Mouse (Mus musculus): Measurements from ENCODE around the gene Nsun2. TPM values are rescaled to one million over a fixed set of nuclear protein-coding genes. Genes with fewer than 3 reads are reported as not detected.
A peak's percentile ranks its signal among the peaks of the same experiment; 100 is the strongest.
"Not testable (repeated sequence)": the region's sequence is repeated elsewhere in the genome, so short reads cannot be mapped to it uniquely, and the experiment has no call there.

Nsun2 gene
- polyA plus RNA-seq, 1 experiment from 2014 or later, result 73.5 TPM

DNA sequence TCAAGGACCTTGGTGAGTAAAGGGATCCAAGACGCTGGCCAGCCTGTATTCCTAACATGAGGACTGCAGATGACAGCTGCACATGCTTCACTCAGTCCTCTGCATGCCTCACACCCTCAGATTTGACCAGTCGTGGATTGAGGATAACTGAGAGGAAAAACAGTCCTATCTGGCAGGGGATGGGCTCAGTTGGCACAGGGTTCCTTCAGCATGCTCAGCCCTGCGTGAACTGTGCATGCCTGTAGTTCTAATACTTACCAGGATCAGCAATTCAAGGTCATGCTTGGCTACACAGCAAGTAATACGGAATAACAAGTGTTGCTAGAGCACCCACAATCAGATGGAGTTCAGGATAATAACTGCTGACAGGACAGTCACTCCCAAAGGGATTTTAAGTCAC, 98.1 kb downstream of the Nsun2 start:
- 83% methylated on average over 4 of the region's 4 CpGs for WGBS
- Histone ChIP-seq H3K27ac (replicated peaks) (no peak overlapping the region), H3K9me3 (no peaks in the 10 kb centered on the region), H3K4me1 (replicated peaks) (no peaks in the 10 kb centered on the region), H3K9ac (no peak overlapping the region), H3K4me3 (no peak overlapping the region), H3K36me3 (peaks cover 98% of the 10 kb centered on the region), H3K4me2 (no peak overlapping the region), H3K27me3 (no peaks in the 10 kb centered on the region)
- ATAC-seq (ENCODE audit: low FRiP score, low read depth), result no peak

DNA sequence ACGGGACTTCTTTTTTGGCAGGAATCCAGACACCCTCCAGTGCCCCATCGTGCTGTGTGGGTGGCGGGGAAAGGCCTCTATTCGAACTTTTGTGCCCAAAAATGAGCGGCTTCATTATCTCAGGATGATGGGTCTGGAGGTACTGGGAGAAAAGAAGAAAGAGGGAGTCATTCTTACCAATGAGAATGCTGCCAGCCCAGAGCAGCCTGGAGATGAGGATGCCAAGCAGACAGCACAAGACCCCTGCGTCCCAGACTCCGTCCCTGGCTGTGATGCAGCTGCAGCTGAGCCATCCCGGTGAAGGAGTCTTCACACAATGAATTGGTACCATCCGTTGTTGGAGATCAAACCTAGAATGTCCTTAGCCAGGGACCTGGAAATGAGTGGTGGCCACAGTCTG, 100.0 kb downstream of the Nsun2 start:
- H3K27me3 ChIP-seq, result no peaks in the 10 kb centered on the region
- no peak overlapping the region for H3K27ac ChIP-seq (replicated peaks)
- H3K4me3 ChIP-seq, result no peak overlapping the region
- no peaks in the 10 kb centered on the region for H3K4me1 ChIP-seq (replicated peaks)
- ATAC-seq (ENCODE audit: low FRiP score, low read depth), result no peak
- peaks cover 85% of the 10 kb centered on the region for H3K36me3 ChIP-seq
- no peaks in the 10 kb centered on the region for H3K9me3 ChIP-seq
- H3K4me2 ChIP-seq, result no peak overlapping the region
- H3K9ac ChIP-seq, result no peak overlapping the region
- WGBS, result 73% methylated on average over 9 of the region's 9 CpGs

DNA sequence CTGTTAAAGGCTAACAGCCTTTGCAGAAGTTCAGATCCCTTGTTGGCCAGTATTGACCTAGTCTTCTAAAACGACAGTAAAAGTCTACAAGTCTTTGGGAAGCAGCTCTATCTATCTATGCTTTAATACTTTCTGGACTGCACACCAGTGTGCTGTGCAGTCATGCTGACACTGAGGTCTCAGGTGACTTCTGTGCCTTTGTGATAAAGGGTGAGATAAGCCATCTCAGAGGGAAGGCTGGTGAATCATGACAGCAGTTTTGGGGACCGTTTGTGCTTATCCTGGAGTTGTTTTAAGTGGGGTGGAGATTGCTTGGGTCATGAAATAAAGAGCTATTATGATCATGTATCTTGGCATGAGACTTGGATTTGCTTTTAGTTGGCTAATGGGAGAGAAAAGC, 100.4 kb downstream of the Nsun2 start:
- WGBS, result 96% methylated on average over 2 of the region's 2 CpGs
- no peak overlapping the region for H3K4me2 ChIP-seq

DNA sequence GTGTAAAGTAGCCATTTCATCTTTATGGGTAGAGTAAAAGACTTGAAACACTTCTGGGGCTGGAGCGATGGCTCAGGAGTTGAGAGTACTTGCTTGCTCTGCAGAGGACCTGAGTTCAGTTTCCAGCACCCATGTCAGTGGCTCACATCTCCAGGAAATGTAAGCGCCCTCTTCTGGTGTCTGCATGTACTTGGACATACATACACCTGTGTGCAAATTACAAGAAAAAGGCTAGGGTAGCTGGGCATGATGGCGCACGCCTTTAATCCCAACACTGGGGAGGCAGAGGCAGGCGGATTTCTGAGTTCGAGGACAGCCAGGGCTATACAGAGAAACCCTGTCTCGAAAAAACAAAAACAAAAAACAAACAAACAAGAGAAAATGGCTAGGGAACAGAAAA, 102.3 kb downstream of the Nsun2 start:
- peaks cover 78% of the 10 kb centered on the region for H3K36me3 ChIP-seq
- H3K4me1 ChIP-seq (replicated peaks), result not testable (repeated sequence)

More for the DNA sequence above, 100.4 kb downstream of the Nsun2 start:
- Histone ChIP-seq H3K4me3 (no peak overlapping the region), H3K9ac (no peak overlapping the region), H3K9me3 (no peaks in the 10 kb centered on the region), H3K27ac (replicated peaks) (no peak overlapping the region), H3K4me1 (replicated peaks) (no peaks in the 10 kb centered on the region), H3K36me3 (peaks cover 82% of the 10 kb centered on the region), H3K27me3 (no peaks in the 10 kb centered on the region)
- ATAC-seq (ENCODE audit: low FRiP score, low read depth), result no peak

DNA sequence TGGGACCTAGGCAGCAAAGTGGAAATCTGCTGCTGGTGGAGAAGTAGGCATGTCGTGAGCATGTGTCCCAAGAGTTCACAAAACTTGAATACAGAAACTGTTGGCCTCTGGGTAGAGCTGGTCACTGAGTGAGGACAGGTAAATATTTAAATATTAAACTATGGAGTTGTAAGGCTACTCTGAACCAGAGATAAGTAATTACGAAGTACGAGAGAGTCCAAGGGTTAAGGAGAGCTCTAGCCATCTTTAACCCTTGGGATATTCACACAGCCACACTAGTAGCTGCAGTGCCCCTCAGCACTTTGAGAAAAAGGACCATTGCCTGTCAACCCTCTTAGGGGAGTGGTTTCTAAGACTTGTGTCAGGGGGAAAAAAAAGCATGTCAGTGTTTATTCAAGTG, 102.8 kb downstream of the Nsun2 start:
- no peak overlapping the region for H3K4me2 ChIP-seq
- 95% methylated on average over 3 of the region's 3 CpGs for WGBS
- no peak overlapping the region for H3K9ac ChIP-seq
- peaks cover 73% of the 10 kb centered on the region for H3K36me3 ChIP-seq
- H3K27me3 ChIP-seq, result no peaks in the 10 kb centered on the region
- no peaks in the 10 kb centered on the region for H3K9me3 ChIP-seq
- H3K4me1 ChIP-seq (replicated peaks), result no peaks in the 10 kb centered on the region
- ATAC-seq (ENCODE audit: low FRiP score, low read depth), result no peak
- H3K27ac ChIP-seq (replicated peaks), result no peak overlapping the region
- H3K4me3 ChIP-seq, result no peak overlapping the region

More for the DNA sequence above, 102.3 kb downstream of the Nsun2 start:
- not testable (repeated sequence) for H3K27me3 ChIP-seq; H3K9me3 ChIP-seq; H3K27ac ChIP-seq (replicated peaks); H3K4me2 ChIP-seq; ATAC-seq (ENCODE audit: low FRiP score, low read depth); H3K9ac ChIP-seq; H3K4me3 ChIP-seq
- WGBS, result 97% methylated on average over 7 of the region's 7 CpGs

DNA sequence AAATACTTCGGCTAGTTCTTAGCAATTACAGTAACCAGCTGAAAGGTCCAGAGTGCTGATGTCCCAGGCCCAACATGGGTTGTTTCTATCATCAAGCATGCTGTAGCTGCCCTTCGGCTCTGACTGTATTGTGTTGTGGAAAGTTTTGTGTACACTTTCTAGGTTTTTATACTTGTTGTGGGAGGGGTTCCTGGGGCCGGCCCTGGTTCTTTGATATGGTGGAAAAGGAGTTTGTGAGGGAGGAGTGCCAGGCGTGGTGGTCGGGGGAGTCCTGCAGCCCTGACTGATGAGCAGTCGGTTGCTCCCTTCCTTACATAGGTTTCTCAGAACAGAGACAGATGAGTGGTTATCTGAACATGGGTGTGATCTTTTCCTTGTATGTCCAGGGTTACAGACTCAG, 103.3 kb downstream of the Nsun2 start:
- no peak overlapping the region for H3K27ac ChIP-seq (replicated peaks)
- no peak overlapping the region for H3K4me2 ChIP-seq
- WGBS, result 92% methylated on average over 6 of the region's 6 CpGs
- H3K9me3 ChIP-seq, result no peaks in the 10 kb centered on the region
- ATAC-seq (ENCODE audit: low FRiP score, low read depth), result no peak
- H3K4me1 ChIP-seq (replicated peaks), result no peaks in the 10 kb centered on the region
- H3K36me3 ChIP-seq, result peaks cover 68% of the 10 kb centered on the region
- H3K9ac ChIP-seq, result no peak overlapping the region
- H3K4me3 ChIP-seq, result no peak overlapping the region
- H3K27me3 ChIP-seq, result no peaks in the 10 kb centered on the region

DNA sequence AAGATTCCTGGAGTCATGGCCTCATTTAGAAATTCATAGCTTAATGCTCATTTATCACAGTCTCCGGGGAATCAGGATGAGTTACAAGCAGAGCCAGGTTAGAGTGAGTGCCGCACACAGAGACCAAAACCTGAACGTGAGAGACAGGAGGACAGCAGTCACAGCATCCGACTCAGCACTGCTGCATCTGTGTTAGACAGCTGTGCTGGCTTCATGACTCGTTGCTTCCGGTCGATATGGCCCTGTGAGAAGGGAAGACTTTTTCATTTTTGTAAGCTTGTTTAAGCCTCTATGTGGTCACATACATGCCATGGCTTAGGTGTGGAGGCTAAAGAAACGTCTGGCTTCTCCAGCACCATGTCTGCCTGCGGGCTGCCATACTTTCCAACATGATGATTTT, 104.1 kb downstream of the Nsun2 start:
- peaks cover 60% of the 10 kb centered on the region for H3K36me3 ChIP-seq
- 89% methylated on average over 9 of the region's 9 CpGs for WGBS

DNA sequence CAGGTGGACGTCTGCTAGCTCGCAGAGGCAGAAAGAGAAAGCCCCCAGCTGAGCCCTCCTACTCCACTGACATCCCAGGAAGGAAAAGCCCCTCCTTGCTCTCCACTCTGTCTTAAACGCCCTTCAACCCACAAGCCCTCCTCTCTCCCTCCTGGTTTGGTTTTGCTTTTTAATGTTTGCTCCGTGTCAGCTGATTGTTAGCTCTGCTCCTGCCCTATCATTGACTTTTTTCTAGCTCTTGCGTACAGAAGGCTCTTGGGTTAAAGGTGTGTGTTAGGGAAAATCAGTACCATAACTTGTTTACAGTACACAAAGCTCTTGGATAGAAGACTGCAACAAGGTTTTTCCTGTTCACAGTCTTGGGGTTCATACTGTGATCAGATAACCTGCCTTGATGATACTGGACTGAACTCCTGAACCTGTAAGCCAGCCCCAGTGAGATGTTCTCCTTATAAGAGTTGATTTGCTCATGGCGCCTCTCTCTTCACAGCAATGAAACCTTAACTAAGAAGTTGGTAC, 104.6 kb downstream of the Nsun2 start:
- no peak overlapping the region for H3K9ac ChIP-seq
- peaks cover 57% of the 10 kb centered on the region for H3K36me3 ChIP-seq
- H3K9me3 ChIP-seq, result no peaks in the 10 kb centered on the region
- no peak overlapping the region for H3K4me2 ChIP-seq
- H3K4me1 ChIP-seq (replicated peaks), result no peaks in the 10 kb centered on the region
- 87% methylated on average over 6 of the region's 6 CpGs for WGBS
- H3K4me3 ChIP-seq, result no peak overlapping the region
- no peaks in the 10 kb centered on the region for H3K27me3 ChIP-seq
- no peak for ATAC-seq (ENCODE audit: low FRiP score, low read depth)
- H3K27ac ChIP-seq (replicated peaks), result no peak overlapping the region

More for the DNA sequence above, 104.1 kb downstream of the Nsun2 start:
- no peaks in the 10 kb centered on the region for H3K4me1 ChIP-seq (replicated peaks)
- no peak overlapping the region for H3K4me2 ChIP-seq
- H3K27me3 ChIP-seq, result no peaks in the 10 kb centered on the region
- H3K9ac ChIP-seq, result no peak overlapping the region
- H3K9me3 ChIP-seq, result no peaks in the 10 kb centered on the region
- H3K27ac ChIP-seq (replicated peaks), result no peak overlapping the region
- no peak for ATAC-seq (ENCODE audit: low FRiP score, low read depth)
- no peak overlapping the region for H3K4me3 ChIP-seq

DNA sequence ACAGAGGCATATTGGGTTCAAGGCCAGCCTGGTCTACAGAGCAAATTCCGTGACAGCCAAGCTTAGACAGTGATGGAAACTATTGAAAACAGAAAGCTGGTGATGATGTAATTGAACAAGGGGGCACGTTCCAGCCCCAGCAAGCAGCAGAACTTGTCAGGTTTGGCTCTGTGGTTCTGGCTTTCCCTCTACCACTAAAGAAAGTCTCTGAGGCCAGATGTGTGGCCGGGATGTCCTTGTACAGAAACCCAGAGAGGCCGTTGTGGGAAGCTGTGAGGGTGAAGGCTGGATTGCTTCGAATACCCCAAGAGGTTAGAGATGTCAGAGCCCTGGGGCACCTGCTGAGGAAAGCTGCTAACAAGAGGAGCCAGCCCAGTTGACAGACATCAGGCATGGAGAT, 105.7 kb downstream of the Nsun2 start:
- WGBS, result 95% methylated on average over 5 of the region's 5 CpGs
- no peak for ATAC-seq (ENCODE audit: low FRiP score, low read depth)
- H3K36me3 ChIP-seq, result peaks cover 46% of the 10 kb centered on the region
- no peaks in the 10 kb centered on the region for H3K4me1 ChIP-seq (replicated peaks)
- no peak overlapping the region for H3K27ac ChIP-seq (replicated peaks)
- no peaks in the 10 kb centered on the region for H3K27me3 ChIP-seq
- no peak overlapping the region for H3K9ac ChIP-seq
- H3K4me2 ChIP-seq, result no peak overlapping the region
- H3K9me3 ChIP-seq, result no peaks in the 10 kb centered on the region
- no peak overlapping the region for H3K4me3 ChIP-seq

DNA sequence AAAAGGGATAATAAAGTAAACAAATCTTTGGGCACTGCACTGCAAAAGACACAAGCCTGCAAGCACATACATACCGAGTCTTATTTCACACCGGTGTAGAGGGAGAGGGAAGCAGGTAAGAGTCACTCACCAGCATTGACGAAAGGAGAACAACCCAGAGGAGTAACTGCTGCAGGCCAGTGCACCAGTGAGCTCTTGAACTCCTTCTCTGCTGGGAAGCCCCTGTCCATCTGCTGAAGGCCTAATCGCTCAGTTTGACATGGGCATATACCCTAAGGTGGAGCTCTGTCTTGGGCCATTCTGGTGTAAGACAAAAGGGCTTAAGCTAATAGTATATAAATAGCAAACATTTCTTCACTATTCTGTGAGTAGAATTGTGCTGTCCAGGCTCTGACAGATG, 106.6 kb downstream of the Nsun2 start:
- H3K4me1 ChIP-seq (replicated peaks), result no peaks in the 10 kb centered on the region
- WGBS, result 96% methylated on average over 4 of the region's 4 CpGs
- H3K9me3 ChIP-seq, result no peaks in the 10 kb centered on the region
- no peak overlapping the region for H3K9ac ChIP-seq
- H3K36me3 ChIP-seq, result peaks cover 37% of the 10 kb centered on the region
- H3K27me3 ChIP-seq, result no peaks in the 10 kb centered on the region
- H3K4me3 ChIP-seq, result no peak overlapping the region
- no peak overlapping the region for H3K27ac ChIP-seq (replicated peaks)
- no peak overlapping the region for H3K4me2 ChIP-seq
- no peak for ATAC-seq (ENCODE audit: low FRiP score, low read depth)

DNA sequence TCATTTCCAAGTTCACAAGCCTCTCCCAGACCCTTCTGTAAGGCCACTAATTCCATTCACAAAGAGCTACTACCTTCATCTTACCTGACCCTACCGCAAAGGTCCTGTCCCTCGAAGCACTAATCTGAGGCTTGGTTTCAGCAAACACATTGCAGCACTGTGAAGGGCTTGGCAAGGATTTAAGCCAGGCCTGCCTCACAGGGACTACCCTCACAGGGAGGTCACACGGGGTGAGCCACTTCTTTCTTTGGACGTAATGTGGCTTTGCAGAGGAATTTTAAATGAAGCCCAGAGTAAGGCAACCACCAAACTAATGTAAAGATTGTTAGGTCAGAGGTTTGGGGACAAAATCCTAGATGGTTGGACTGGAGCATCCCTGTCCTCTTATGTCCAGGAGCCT, 107.0 kb downstream of the Nsun2 start:
- no peak overlapping the region for H3K4me3 ChIP-seq
- H3K27me3 ChIP-seq, result no peaks in the 10 kb centered on the region
- H3K9ac ChIP-seq, result no peak overlapping the region
- no peaks in the 10 kb centered on the region for H3K4me1 ChIP-seq (replicated peaks)
- no peak overlapping the region for H3K27ac ChIP-seq (replicated peaks)
- 91% methylated on average over 4 of the region's 4 CpGs for WGBS
- ATAC-seq (ENCODE audit: low FRiP score, low read depth), result no peak
- H3K4me2 ChIP-seq, result no peak overlapping the region
- H3K9me3 ChIP-seq, result no peaks in the 10 kb centered on the region
- H3K36me3 ChIP-seq, result peaks cover 33% of the 10 kb centered on the region

DNA sequence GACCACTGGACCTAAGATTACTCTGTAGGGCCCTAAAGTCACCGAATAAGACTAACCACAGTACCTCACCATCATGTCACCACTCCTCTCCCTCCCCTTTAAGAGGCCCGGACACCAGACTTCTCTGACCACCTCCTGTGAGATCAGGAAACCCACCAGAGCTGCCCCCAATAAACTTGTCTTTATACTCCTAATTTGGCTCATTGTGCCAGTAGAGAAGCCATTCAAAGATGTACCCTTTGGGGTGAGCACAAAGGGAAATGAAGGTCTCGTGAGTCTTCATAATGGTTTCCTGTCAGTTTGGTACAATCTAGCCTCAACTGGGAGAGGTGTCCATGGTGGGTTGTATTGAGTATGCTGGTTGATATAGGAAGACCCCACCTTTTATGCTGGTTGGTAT, 107.5 kb downstream of the Nsun2 start:
- no peak for ATAC-seq (ENCODE audit: low FRiP score, low read depth)
- no peak overlapping the region for H3K9ac ChIP-seq
- no peak overlapping the region for H3K27ac ChIP-seq (replicated peaks)
- H3K27me3 ChIP-seq, result no peaks in the 10 kb centered on the region
- 87% methylated on average over 3 of the region's 3 CpGs for WGBS
- peaks cover 28% of the 10 kb centered on the region for H3K36me3 ChIP-seq
- no peak overlapping the region for H3K4me2 ChIP-seq
- H3K4me1 ChIP-seq (replicated peaks), result no peaks in the 10 kb centered on the region
- H3K9me3 ChIP-seq, result no peaks in the 10 kb centered on the region
- H3K4me3 ChIP-seq, result no peak overlapping the region

DNA sequence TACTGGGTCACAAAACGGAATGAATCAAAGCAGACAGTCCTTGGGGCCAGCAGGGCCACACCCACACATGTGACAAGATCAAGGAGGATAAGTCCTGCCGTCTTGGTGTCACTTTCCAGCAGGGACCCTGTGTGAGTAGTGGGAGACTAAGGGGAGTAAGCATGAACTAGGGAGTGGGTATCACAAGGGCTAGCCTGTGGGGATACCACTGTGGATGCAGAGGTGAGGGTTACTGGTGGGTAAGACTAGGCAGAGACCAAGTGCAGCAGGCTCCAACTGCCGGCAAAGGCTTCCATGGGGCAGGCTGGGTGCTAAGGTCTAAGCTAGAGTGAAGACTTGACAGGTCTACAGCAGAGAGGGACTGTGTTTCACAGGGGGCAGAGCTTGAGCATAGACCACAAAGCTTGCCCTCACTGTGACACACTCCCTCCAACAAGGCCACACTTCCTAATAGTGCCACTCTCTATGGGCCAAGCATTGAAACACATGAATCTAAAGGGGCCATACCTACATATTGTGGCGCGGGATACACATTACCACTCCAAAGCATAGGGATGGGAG, 109.2 kb downstream of the Nsun2 start:
- 86% methylated on average over 5 of the region's 5 CpGs for WGBS
- Histone ChIP-seq H3K9me3 (no peaks in the 10 kb centered on the region), H3K4me2 (no peak overlapping the region), H3K4me3 (no peak overlapping the region), H3K36me3 (peaks cover 21% of the 10 kb centered on the region), H3K27me3 (no peaks in the 10 kb centered on the region), H3K9ac (no peak overlapping the region), H3K4me1 (replicated peaks) (no peaks in the 10 kb centered on the region), H3K27ac (replicated peaks) (no peak overlapping the region)
- ATAC-seq (ENCODE audit: low FRiP score, low read depth), result peak; percentile 39; the same call in 1 of the 2 replicates

Measured in hindbrain, embryonic 15.5 days (tissue).